Mouse (Mus musculus) heart, adult 11 months (tissue): ENCODE measurements around the gene Ifi211.
A peak's percentile ranks its signal among the peaks of the same experiment; 100 is the strongest.
"Not testable (repeated sequence)": the region's sequence is repeated elsewhere in the genome, so short reads cannot be mapped to it uniquely, and the experiment has no call there.

Source experiments
- DNase-seq: peaks from one replicate; pipeline ENCODE4 v3.0.0; 2022

Gene Ifi211

GRCm38 (mm10) chr1:173879225-173879987, 33.4 kb downstream of the Ifi211 start:
- DNase-seq = peak; percentile 64

- not testable (repeated sequence) for DNase-seq
Observed at GRCm38 (mm10) chr1:173878264-173878663, 34.6 kb downstream of the Ifi211 start.

DNA sequence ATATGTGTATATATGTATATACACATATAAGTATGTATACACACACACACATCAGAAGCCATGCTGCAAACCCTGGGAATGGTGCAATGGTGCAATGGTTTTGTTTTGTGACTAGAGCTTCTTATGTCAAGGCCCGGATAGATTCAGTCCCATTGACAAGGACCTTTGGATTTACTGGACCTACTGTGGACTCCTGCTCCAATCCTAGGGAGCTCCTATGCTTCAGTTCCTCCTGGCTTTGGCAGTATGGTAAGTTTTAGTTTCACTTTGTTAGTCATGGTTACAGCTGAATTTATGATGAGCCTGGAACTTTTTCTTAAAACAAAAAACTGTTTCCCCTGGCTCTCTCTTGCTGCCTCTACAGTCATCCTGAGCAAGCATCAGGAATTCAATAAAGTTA, 35.7 kb downstream of the Ifi211 start:
- DNase-seq = peak; percentile 84

GRCm38 (mm10) chr1:173868586-173868985, 44.3 kb downstream of the Ifi211 start:
- not testable (repeated sequence) for DNase-seq

DNA sequence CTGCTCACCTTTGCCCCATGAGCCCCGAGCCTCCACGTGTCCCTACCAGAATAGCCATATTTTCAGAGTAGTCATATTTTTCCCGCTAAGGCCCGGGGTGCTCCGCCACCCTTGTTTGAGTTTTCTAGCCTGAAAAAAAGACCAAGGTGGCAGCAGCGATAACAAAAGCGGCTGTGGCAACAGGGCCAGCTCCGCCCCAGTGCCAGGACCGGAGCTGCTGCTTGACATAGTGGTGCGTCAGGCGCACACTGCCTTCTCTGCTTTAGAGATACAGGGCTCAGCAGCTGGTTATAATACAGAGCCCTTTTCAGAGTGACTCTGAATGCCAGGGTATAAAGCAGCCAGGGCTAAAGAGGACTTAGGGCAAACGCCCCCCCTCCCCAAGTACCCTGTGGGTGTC, 46.3 kb downstream of the Ifi211 start:
- DNase-seq = peak; percentile 84

DNA sequence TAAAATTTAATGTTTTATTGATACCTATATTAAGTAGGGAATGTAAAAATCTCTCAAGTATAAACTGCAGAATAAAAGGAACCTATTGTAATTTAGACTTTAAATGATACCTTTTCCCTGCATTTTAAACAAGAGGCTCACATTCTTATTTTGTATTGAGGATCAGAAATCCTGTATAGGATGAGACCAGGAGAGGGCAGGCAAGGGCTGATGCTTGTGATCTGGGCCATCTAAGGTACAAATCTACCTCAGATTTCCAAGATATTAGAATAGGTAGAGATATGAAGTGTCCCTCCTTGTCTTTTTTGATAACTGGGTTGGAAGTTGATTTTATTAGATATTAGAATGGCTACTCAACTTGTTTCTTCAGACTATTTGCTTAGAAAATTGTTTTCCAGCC, 59.1 kb downstream of the Ifi211 start:
- not testable (repeated sequence) for DNase-seq

GRCm38 (mm10) chr1:173852853-173853252, 60.0 kb downstream of the Ifi211 start:
- DNase-seq = peak; percentile 44
